Mouse (Mus musculus) olfactory bulb, adult 2 months (tissue): ENCODE measurements around the gene Osbpl8.

Experiments
- CTCF ChIP-seq: fragments of 200-500 bp; IDR thresholded peaks from 2 replicates; pipeline ENCODE4 v1.5.1; 2012; ENCODE audit warnings: low read depth, mild to moderate bottlenecking, low read length, moderate library complexity; ENCODE audit not compliant: insufficient read depth
- POLR2A ChIP-seq: fragments of 200-500 bp; IDR thresholded peaks from 2 replicates; pipeline ENCODE4 v1.6.1; 2012; ENCODE audit warnings: mild to moderate bottlenecking, low read depth, low read length, moderate library complexity; ENCODE audit not compliant: insufficient read depth

DNA sequence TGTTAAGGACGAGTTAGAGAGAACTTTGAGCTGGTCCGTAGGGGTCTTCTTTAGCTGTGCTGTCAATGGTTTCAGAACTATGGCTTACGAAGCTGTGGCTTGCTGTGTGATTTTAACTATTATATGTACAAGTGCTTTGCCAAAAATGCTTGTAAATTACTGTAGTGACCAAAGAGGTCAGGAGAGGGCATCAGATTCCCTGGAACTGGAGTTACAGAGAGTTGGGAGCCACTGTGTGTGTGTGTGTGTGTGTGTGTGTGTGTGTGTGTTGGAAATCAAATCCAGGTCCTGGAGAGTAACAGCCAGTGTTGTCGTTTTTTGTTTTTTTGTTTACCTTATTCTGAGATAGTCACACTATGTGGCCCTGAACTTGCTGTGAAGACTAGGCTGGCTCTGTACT is 29.0 kb downstream of the Osbpl8 start:
- no peak for TF ChIP-seq POLR2A
- TF ChIP-seq CTCF: no peak
